Mouse (Mus musculus): ENCODE measurements around the gene Chchd10.

The Chchd10 gene

DNA sequence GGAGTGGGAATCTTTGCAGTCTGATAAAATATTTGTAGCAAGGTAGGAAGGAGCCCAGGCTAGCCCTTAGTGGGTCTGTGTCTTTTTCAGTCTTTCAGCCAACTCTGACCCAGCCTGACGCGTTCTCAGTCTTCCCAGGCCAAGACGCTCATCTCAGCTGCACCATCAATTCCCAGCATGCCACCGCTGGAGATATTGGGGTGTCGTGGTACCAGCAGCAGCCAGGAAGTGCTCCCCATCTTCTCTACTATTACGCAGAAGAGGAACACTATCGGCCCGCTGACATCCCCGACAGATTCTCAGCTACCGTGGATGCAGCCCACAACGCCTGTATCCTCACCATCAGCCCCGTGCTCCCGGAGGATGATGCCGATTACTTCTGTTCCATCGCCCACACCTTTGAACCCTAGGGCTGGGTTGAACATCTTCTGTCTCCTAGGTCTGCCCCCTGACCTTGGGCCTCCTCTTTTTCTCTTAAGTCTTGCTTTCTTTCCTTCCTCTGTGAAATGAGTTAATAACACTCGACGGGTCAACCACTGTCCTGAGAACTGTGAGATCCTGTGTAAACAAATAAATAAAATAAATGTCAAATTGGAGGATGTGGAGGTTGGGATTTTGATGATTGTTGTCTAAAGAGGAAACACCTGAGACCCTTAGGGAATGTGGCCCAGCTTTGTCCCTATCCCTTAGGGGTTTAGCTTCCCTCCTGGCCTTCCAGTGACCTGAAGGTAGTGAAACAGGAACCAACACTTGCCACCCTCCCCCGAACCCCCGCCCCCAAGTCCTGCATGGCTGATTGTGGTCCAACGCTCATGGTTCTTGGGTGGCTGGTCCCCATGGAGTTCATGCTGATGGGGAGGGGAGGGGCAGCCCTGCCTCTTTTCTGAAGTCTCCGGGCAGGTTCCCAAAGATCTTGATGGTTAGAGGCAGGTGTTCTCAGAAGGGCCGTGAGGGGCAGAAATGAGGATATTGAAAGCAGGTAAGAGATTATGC is 16.4 kb downstream of the Chchd10 start:
- no peak for DNase-seq (ENCODE audit: low spot score in 2 of 2)

DNA sequence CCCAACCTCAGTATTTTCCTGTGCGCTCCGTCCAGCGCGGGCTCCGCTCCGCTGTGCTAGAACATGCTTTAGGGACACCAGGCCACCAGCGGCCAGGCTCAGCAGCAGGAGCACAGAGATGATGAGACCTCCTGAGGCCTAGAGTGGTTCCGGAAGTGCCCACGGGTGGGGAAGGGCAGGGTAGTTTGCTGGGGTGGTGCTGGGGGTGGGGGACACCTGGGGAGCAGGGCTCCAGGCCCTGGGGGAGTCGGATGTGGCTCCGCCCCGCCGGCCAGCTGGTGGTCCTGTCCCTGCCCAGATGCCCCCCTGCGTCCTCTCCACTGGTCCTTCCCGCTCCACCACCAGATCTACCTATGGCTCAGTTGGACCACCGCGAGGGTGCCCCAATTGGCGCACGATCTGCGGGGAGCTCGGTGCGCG is 17.9 kb downstream of the Chchd10 start:
- no peak for DNase-seq (ENCODE audit: low spot score in 2 of 2)

DNA sequence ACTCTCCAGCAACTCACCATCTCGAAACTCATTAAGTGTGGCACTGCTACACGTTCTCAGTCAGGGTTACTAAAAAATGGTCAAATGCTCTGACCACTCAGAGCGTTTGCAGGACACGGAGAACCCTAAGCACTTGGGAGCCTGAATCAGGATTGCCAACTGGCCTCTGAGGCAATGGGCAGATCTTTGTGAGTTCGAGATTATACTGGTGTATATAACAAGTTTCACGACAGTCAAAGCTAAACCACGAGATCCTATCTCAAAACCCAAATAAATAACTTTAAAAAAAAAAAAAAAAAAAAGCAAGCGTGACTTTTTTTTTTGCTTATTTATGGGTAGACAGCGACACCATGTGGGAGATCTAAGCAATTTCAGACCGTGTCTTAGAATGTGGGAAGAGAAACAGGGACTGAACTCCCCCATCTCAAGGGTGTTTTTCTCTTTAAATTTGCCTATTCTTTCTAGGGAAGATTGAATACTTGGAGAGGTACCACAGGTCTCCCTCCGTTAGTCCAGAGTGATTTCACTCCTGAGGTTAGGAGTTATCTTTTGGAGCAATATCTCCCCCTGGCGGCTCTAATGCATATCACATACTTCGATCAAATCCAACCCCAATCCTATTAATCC is 18.6 kb downstream of the Chchd10 start:
- peak in 1 of 2 experiments; percentile 56 for DNase-seq (ENCODE audit: low spot score in 2 of 2)

DNA sequence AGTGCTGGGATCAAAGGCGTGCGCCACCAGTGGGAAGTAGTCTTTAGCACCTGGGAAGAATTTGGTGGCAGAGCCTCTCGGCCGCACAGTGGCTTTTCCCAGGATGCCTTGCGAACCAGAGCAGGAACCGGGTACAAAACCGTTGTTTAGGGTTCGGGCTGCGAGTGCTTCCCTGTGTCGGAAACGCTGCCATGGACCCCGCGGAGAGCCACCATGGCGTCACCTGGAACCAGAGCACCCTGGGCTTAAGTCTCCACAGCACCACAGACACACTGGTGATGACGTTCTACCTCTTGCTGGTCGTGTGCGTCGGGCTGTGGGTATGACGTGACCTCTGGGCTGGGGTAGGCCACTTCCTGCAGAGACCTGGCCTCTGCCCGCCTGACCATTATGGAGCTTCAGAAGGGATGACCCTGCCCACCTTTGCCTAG is 21.5 kb downstream of the Chchd10 start, which contains the start of gene Gm5134:
Gene Gm5134, plus strand, starts transcription at position 134 of the 431 bp plus-strand sequence.
- no peak for DNase-seq (ENCODE audit: low spot score in 2 of 2)

DNA sequence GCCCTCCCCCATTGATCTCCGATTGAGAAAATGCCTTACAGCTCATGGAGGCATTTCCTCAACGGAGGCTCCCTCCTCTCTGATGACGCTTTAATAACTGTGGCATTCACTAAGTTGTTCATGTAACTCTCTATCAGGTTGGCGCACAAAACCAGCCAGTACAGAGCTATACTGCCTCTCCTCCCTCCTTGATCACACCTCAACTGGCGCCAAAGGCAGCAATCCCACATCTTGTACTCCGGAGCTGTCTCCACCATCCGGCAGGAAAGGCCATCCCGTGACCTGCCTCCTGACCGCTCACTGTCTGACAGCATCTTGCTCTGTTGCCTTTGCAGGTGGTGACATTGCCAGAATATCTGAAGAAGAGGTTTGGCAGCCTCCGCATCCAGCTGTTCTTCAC is 40.9 kb downstream of the Chchd10 start:
- no peak for DNase-seq (ENCODE audit: low spot score in 2 of 2)

DNA sequence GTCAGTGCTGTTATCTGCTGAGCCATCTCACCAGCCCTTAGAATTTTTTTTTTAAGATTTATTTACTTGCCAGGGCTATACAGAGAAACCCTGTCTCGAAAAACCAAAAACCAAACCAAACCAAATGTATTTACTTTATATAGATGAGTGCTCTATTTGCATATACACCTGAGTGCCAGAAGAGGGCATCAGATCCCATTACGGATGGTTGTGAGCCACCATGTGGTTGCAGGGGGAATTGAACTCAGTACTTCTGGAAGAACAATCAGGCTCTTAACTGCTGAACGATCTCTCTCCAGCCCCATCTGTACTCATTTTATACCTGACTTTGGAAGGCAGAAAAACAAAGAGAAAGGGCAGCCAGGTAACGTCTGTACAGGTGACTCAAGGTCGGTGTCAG is 42.3 kb downstream of the Chchd10 start:
- no peak for DNase-seq (ENCODE audit: low spot score in 2 of 2)

DNA sequence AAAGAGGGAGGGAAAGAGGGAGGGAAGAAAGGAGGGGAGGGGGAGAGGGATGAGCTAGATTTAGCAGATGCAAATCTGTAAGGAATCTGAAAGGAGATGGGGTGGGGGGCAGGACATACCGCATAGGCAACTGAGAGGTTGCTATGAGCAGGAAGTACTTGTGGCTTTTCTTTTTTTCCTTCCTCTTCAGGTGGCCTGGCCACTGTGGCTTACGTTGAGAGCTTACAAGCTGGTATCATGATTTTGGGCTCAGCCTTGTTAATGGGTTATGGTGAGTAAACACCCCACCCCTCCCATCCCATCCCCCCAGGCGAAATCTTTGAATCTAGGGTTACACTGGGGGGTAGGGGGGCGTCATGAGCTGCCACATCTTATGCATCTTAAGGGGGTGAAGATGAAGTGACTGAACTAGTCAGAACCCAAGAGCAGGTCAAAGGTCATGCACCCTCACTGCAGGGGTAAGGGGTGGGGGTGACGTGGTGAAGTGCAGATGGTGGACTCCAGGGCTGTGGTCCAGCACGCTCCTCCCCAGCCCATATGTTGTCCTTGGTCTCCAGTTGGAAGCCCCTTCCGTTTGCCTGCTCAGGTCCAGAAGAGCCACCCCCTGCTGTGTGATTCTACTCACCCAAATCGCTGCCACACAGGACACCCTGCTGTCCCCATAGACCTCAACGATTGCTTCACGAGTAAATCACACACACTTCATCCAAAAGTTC is 45.3 kb downstream of the Chchd10 start:
- peak in 1 of 2 experiments; percentile 9 for DNase-seq (ENCODE audit: low spot score in 2 of 2)

DNA sequence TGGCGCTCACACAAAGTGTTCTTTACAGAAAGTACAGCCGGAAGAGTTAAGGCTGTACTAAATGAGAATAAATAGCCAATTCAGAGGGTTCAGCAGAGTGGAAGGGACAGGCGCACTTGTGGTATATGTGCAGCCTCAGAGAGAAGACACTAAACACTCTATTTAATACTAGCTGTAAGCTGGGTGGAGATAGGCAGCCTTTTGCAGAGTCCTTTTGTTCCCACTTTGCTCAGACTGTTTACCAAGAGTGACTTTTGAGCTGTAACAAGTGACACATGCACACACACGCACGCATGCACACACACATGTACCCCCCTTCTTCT is 45.9 kb downstream of the Chchd10 start:
- no peak for DNase-seq (ENCODE audit: low spot score in 2 of 2)

DNA sequence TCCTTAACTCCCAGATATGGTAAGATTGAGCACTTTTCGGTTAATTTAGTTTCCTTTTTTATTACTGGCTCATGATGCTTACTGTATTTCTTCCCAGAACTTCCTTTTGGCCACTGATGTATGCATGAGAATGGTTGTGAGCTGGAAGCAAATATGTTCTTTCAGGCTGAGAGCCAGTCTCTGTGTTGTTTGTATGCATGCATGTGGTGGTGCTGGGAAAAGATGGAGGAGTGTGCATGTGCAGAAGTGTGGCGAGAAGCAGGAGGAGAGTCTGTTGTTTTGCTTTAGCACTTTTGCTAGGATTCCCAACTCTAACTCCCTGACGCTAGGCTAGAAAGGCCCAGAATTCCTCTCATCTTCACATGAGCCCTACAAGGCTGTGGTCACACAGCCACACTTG is 46.5 kb downstream of the Chchd10 start:
- DNase-seq (ENCODE audit: low spot score in 2 of 2) = no peak

Measured in cerebellum, postnatal 4 days (tissue).